Mouse (Mus musculus) embryonic fibroblast, embryonic 13.5 days (primary cell): ENCODE data around the gene Xkr8.

Experiments used
- CTCF ChIP-seq: IDR thresholded peaks from 2 replicates; pipeline ENCODE4 v1.5.1; 2011; ENCODE audit warnings: mild to moderate bottlenecking, control low read depth, low read length, moderate library complexity, borderline replicate concordance; ENCODE audit not compliant: insufficient read depth
- POLR2A ChIP-seq: IDR thresholded peaks from 2 replicates; pipeline ENCODE4 v1.6.1; 2011; ENCODE audit warnings: low read depth, mild to moderate bottlenecking, control low read depth, low read length, moderate library complexity

DNA sequence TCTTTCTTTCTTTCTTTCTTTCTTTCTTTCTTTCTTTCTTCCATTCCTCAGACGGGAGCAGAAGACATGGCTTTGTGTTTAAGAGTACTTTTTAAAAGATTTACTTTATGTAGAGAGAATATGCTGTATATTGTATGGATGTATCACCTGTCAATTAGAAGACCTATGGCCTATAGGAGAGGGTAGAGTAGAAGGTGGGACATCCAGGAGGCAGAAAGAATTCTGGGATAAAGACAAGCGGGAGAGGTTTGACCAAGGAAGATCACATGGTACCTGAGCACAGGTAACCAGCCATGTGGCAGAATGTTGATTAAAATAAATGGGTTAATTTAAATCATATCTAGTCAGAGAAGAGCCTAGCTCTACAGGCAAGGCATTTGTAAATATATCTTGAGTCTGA, 2.4 kb upstream of the Xkr8 start:
- TF ChIP-seq POLR2A (no peak), CTCF (no peak)
